Mouse (Mus musculus) splenic B cell, adult 2 months (primary cell): Measurements from ENCODE around the gene Hspb7.

Source experiments
- DNase-seq: peaks from one replicate; pipeline ENCODE4 v3.0.0-alpha.2; 2011; ENCODE audit warnings: low read depth, low spot score
- H3K27me3 ChIP-seq: 2 replicates; pipeline ENCODE4 v1.6.1; 2012; ENCODE audit warnings: mild to moderate bottlenecking, low read length, moderate library complexity, mixed read lengths; ENCODE audit not compliant: control insufficient read depth, poor library complexity, insufficient read depth, severe bottlenecking
- H3K36me3 ChIP-seq: 2 replicates; pipeline ENCODE4 v1.6.1; 2012; ENCODE audit warnings: mild to moderate bottlenecking, low read length, moderate library complexity, mixed read lengths; ENCODE audit not compliant: control insufficient read depth, poor library complexity, insufficient read depth, severe bottlenecking

Gene Hspb7

DNA sequence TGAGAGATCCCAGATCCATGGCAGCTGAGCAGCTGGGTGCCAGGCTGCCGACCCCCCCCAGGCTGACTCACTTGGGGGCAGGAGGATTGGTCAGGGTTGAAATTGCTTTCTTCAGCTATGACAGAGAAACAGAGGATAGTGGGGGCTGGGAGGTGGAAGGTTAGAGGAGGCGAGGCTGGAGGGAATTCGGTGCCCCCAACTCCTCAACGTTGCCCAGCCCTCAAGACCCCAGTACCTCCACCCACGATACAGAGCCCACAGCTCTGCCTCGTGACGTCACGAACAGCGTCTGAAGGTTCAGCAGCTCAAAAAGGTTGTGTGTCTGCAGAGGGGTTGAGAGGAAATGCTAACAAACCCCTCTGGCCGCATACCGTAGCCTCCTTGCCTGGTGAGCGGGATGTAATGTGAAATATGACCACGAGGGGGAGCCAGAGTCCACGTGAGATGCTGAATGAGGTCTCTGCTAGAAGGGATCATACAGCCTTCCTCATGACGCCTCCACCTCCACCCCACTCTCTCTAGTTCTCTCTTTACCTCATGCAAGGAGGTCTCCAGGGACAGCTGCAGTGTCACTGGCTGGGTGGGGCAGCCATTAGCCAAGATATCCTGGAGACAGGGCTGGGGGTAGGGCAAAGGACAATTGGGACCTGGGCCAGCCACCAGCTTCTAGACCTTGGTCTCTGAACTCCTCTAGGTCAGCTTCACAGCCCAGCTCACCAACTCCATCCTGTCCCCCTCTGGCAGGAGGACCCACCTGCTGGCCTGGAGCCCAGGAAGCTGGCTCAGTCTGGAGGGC lies 15.9 kb upstream of the Hspb7 start:
- no peaks in the 10 kb centered on the region for H3K27me3 ChIP-seq
- no peaks in the 10 kb centered on the region for H3K36me3 ChIP-seq
- DNase-seq = peak; percentile 94

DNA sequence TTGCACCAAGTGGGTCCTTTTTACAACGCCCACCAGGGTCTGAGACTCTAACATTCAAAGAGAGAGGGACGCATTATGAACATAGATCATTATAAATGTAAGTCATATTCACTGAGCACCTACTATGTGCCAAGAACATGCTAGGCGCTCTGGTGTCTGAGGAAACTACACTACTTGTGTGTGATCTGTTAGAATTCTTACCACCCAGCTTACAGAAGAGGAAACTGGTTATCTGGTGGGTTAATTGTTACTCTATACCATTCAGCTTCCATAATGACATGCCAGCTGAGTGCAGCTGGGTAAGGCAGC lies 15.3 kb upstream of the Hspb7 start:
- Histone ChIP-seq H3K27me3 (no peaks in the 10 kb centered on the region), H3K36me3 (no peaks in the 10 kb centered on the region)
- DNase-seq = no peak

DNA sequence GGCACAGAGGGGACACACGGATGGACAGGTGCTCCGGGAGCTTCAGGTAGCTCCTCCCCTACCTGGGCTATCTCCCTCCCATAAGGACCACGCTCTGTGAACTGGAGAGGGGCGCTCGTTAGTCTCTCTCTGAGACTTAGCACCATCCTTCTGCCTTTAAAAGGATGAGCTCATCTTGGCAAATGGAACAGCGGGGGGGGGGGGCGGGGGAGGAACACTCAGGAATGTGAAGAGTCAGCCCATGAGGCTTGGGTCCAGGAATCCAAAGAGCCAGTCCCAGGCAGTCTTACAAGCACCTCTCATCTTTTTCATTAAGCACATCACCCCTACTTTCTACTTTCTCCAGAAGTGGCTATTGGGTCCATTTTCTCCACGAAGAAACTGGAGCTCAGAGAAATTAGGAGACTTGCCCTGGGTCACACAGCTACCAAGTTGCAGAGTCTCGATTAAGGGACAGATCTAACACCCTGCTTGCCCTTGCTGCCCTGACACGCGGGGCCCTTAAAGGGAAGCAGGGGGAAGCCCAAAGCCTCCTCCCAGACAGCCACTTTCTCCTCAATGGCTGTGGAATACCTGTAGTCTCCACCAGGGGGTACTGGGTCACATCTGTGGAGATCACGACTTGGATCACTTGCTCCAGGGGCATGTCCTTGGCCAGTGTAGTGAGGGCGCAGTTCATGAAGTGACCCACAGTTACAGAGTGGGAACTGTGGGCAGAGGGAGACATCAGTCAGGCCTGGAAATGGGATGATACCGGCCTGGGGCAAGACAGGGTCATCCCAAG lies 13.9 kb upstream of the Hspb7 start:
- DNase-seq = peak; percentile 74
- Histone ChIP-seq H3K27me3 (no peaks in the 10 kb centered on the region), H3K36me3 (no peaks in the 10 kb centered on the region)

GRCm38 (mm10) chr4:141408577-141408976 lies 12.0 kb upstream of the Hspb7 start:
- no peaks in the 10 kb centered on the region for H3K36me3 ChIP-seq
- no peaks in the 10 kb centered on the region for H3K27me3 ChIP-seq
- no peak for DNase-seq

GRCm38 (mm10) chr4:141411430-141411992 lies 9.1 kb upstream of the Hspb7 start:
- peak; percentile 34 for DNase-seq
- Histone ChIP-seq H3K36me3 (no peaks in the 10 kb centered on the region), H3K27me3 (no peaks in the 10 kb centered on the region)

- DNase-seq = no peak
- Histone ChIP-seq H3K36me3 (no peaks in the 10 kb centered on the region), H3K27me3 (no peaks in the 10 kb centered on the region)
Observed at GRCm38 (mm10) chr4:141415924-141416323, 4.7 kb upstream of the Hspb7 start, which contains the start of gene Clcnkb. TSS of gene Clcnkb (minus strand) at chr4:141416014.

DNA sequence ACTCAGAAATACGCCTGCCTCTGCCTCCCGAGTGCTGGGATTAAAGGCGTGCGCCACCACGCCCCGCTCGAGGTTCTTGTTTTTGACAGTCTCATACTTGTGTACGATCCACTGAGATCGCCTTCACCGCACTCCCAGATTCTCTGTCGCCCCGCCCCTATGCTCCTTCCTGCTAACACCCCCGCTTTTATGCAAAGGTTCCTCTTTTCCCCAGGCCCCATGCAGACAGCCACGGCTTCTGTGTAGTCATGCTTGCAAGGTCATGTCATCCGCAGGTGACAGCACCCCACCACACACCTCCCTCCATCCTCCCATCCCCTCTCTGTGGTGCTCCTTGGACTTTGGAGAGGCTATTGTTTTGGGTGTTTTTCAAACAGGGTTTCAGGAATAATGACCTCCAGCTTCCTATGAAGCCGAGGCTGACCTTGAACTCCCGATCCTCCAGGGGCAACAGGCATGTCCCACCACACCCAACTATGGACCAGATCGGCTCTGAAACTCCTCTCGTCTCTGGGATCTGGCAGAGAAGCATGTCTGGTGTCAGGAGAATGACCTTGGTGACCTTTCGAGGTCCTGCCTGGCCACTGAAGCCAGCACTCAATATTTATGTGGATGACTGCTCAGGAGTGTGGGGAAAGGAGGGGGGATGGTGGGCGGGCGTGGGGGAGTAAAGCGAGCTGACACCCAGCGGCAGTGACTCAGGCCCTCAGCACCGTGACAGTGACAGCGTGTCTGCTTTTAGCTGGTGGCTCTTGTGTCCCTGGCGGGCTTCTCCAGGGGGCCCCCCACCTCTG lies 984 bp upstream of the Hspb7 start:
- peak; percentile 90 for DNase-seq
- H3K27me3 ChIP-seq = no peaks in the 10 kb centered on the region
- no peaks in the 10 kb centered on the region for H3K36me3 ChIP-seq

- Histone ChIP-seq H3K36me3 (no peaks in the 10 kb centered on the region), H3K27me3 (no peaks in the 10 kb centered on the region)
- no peak for DNase-seq
Observed at GRCm38 (mm10) chr4:141420886-141421285, 307 bp downstream of the Hspb7 start.

DNA sequence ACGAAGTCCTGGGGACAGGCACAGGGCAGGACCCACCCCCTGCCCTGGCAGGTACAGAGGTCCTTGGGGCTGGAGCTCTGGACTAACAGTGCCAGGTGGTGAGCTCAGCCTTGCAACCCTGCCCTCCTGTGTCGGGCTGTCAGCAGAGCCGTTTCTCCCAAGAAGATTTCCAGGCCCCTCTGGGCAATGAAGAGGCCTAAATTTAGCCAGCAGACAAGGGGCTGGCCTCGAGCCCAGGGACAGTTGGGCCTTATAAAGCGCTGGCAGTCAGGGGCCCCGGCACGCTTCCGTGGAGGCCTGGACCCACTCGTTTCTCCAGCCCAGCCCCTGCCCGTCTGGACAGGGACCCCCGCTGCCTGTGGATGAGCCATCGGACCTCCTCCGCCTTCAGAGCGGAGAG lies 844 bp downstream of the Hspb7 start:
- DNase-seq = no peak
- Histone ChIP-seq H3K36me3 (no peaks in the 10 kb centered on the region), H3K27me3 (no peaks in the 10 kb centered on the region)

- Histone ChIP-seq H3K36me3 (no peaks in the 10 kb centered on the region), H3K27me3 (no peaks in the 10 kb centered on the region)
- no peak for DNase-seq
Observed at GRCm38 (mm10) chr4:141422841-141423240, 2.3 kb downstream of the Hspb7 start.

GRCm38 (mm10) chr4:141423288-141423687 lies 2.7 kb downstream of the Hspb7 start:
- H3K27me3 ChIP-seq = no peaks in the 10 kb centered on the region
- no peak for DNase-seq
- H3K36me3 ChIP-seq = no peaks in the 10 kb centered on the region

- no peak for DNase-seq
- no peaks in the 10 kb centered on the region for H3K36me3 ChIP-seq
- no peaks in the 10 kb centered on the region for H3K27me3 ChIP-seq
Observed at GRCm38 (mm10) chr4:141423691-141424431, 3.3 kb downstream of the Hspb7 start.

GRCm38 (mm10) chr4:141425484-141426479 lies 5.2 kb downstream of the Hspb7 start:
- Histone ChIP-seq H3K36me3 (no peaks in the 10 kb centered on the region), H3K27me3 (no peaks in the 10 kb centered on the region)
- DNase-seq = peak; percentile 84
